Mouse (Mus musculus): ENCODE results near the gene Gm5678. TPM values are rescaled to one million over a fixed set of nuclear protein-coding genes. Genes with fewer than 3 reads are reported as not detected.
"Not testable (repeated sequence)": the region's sequence is repeated elsewhere in the genome, so short reads cannot be mapped to it uniquely, and the experiment has no call there.

The Gm5678 gene
- polyA plus RNA-seq, 1 experiment from 2014 or later: not detected

DNA sequence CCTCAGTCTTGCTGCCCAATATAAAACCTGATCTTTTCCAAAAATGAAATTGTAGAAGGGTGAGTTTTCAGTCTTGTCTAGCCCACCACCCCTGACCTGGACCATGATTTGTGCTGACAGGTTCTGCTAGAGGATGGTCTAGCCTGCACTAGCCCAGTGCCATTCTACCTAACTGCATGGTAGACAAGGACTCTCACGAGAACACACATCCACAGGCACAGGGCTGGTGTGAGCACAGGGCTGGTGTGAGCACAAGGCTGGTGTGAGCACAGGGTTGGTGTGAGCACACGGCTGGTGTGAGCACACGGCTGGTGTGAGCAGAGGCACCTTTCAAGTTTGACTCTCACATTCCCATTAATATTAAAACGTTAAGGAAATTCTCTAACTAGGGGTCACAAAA, 3.2 kb upstream of the Gm5678 start:
- Histone ChIP-seq H3K4me2 (ENCODE audit: low read depth, low read length) (no peak overlapping the region), H3K9ac (ENCODE audit: low read depth, low read length) (no peak overlapping the region), H3K27me3 (replicated peaks; ENCODE audit: control insufficient read depth, insufficient read depth, low read length) (no peaks in the 10 kb centered on the region), H3K9me3 (ENCODE audit: control insufficient read depth, low read length) (no peaks in the 10 kb centered on the region), H3K4me3 (ENCODE audit: low read length) (no peak overlapping the region), H3K36me3 (ENCODE audit: control insufficient read depth, insufficient read depth, low read length) (no peaks in the 10 kb centered on the region), H3K27ac (ENCODE audit: low read length) (no peak overlapping the region), H3K4me1 (ENCODE audit: control insufficient read depth, insufficient read depth, low read length) (no peaks in the 10 kb centered on the region)
- ATAC-seq: no peak
- WGBS: 80% methylated on average over 4 of the region's 4 CpGs

DNA sequence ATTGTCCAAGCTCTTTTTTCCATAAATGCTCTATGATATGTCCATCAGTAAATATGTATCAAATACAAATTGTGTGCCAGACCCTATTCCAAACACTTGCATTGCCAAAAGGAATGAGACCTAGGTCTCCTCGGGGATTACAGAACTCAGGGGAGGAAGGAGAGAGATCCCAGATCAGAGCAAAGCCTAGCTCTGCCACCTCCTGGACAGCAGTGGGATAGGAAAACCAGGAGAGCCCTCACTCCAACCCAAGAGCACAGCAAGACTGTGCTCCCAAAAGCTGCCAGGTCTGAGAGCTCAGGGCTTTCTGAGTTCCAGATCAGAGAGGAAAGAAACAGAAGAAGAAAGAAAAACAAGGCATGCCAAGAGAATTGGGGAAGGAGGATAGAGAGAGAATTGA, 1.2 kb upstream of the Gm5678 start:
- no peaks in the 10 kb centered on the region for H3K9me3 ChIP-seq (ENCODE audit: control insufficient read depth, low read length)
- no peak overlapping the region for H3K9ac ChIP-seq (ENCODE audit: low read depth, low read length)
- 19% methylated on average over 1 of the region's 1 CpGs for WGBS
- H3K27me3 ChIP-seq (replicated peaks; ENCODE audit: control insufficient read depth, insufficient read depth, low read length): no peaks in the 10 kb centered on the region
- H3K4me1 ChIP-seq (ENCODE audit: control insufficient read depth, insufficient read depth, low read length): no peaks in the 10 kb centered on the region
- H3K27ac ChIP-seq (ENCODE audit: low read length): no peak overlapping the region
- no peak overlapping the region for H3K4me3 ChIP-seq (ENCODE audit: low read length)
- H3K36me3 ChIP-seq (ENCODE audit: control insufficient read depth, insufficient read depth, low read length): no peaks in the 10 kb centered on the region
- no peak overlapping the region for H3K4me2 ChIP-seq (ENCODE audit: low read depth, low read length)
- ATAC-seq: no peak

DNA sequence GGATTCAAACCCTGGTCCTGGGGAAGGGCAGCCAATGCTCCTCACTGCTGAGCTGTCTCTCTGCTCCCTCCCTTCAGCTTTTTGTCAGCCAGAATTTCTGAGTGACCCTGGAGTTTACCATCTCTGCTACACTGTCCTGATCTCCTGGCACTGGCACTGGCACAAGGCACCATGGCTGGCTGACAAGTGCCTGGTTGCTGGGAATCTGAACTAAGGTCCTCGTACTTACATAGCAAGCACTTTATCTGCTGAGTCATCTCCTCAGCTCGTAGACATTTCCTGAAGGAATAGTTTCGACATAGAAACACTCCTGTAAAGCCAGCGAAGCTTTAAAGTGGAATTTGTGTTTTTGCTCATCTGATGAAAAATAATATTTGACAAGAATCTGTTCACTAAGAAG, 16.1 kb downstream of the Gm5678 start:
- WGBS: 58% methylated on average over 4 of the region's 4 CpGs
- Histone ChIP-seq H3K4me1 (ENCODE audit: control insufficient read depth, insufficient read depth, low read length) (no peaks in the 10 kb centered on the region), H3K27me3 (replicated peaks; ENCODE audit: control insufficient read depth, insufficient read depth, low read length) (no peaks in the 10 kb centered on the region), H3K9me3 (ENCODE audit: control insufficient read depth, low read length) (no peaks in the 10 kb centered on the region), H3K4me3 (ENCODE audit: low read length) (no peak overlapping the region), H3K4me2 (ENCODE audit: low read depth, low read length) (no peak overlapping the region), H3K9ac (ENCODE audit: low read depth, low read length) (no peak overlapping the region), H3K27ac (ENCODE audit: low read length) (no peak overlapping the region), H3K36me3 (ENCODE audit: control insufficient read depth, insufficient read depth, low read length) (no peaks in the 10 kb centered on the region)
- no peak for ATAC-seq

DNA sequence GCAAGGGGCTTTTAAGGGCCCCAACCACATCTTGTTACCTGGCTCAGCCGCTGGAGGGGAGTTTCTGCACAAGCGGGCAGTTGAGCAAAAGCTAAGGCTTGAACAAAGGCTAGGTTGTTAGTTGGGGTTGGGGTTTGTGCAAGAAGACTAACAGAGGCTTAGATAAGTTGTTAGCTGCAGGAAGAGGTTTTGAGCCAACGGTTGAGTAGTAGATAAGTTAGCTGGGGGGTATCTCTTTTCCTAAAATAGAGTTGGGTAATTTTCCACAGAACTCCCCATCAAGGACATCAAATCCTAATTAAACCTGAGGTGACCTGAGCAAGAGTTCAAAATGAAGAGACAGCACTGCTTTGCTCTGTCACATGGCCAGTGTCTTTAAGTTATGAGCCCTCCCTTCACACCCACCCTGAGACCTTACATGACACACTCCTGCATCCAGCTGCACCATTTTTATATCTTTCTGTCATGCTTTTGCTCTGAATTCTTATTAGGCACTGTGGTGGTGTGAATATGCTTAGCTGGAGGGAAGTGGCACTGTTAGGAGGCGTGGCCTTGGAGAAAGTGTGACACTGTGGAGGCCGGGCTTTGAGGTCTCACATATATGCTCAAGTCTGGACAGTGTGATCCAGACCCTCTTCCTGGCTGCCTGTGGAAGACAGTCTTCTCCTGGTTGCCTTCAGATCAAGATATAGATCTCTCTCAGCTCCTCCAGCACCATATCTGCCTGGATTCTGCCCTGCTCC, 20.7 kb downstream of the Gm5678 start:
- ATAC-seq: no peak
- no peak overlapping the region for H3K9ac ChIP-seq (ENCODE audit: low read depth, low read length)
- H3K27ac ChIP-seq (ENCODE audit: low read length): no peak overlapping the region
- WGBS: 81% methylated on average over 5 of the region's 5 CpGs
- H3K4me1 ChIP-seq (ENCODE audit: control insufficient read depth, insufficient read depth, low read length): no peaks in the 10 kb centered on the region
- no peak overlapping the region for H3K4me2 ChIP-seq (ENCODE audit: low read depth, low read length)
- H3K9me3 ChIP-seq (ENCODE audit: control insufficient read depth, low read length): no peaks in the 10 kb centered on the region
- no peaks in the 10 kb centered on the region for H3K36me3 ChIP-seq (ENCODE audit: control insufficient read depth, insufficient read depth, low read length)
- H3K27me3 ChIP-seq (replicated peaks; ENCODE audit: control insufficient read depth, insufficient read depth, low read length): no peaks in the 10 kb centered on the region
- H3K4me3 ChIP-seq (ENCODE audit: low read length): no peak overlapping the region

DNA sequence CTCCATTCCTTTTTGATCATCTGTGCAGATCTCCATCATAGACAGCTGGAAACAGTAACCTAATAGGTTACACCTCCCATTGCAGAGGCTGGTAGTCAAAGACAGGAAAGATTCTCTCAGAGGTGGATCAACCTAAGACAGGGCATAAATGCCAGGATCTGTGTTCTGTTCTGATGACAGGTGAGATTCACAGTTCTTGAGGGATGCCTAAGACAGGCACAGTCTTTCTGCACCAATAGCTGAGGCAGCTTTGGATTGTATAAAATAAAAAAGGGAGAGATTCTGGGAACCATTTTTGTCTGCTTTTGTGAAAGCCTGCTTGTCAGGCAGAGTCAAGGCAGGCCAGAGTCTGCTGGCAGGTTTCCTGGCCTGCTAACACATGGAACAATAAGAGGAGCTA, 40.1 kb downstream of the Gm5678 start:
- no peaks in the 10 kb centered on the region for H3K4me1 ChIP-seq (ENCODE audit: control insufficient read depth, insufficient read depth, low read length)
- no peaks in the 10 kb centered on the region for H3K27me3 ChIP-seq (replicated peaks; ENCODE audit: control insufficient read depth, insufficient read depth, low read length)
- H3K9ac ChIP-seq (ENCODE audit: low read depth, low read length): no peak overlapping the region
- no peaks in the 10 kb centered on the region; the same call in 1 of the 2 replicates for H3K9me3 ChIP-seq (ENCODE audit: control insufficient read depth, low read length)
- H3K4me2 ChIP-seq (ENCODE audit: low read depth, low read length): no peak overlapping the region
- no peak overlapping the region for H3K4me3 ChIP-seq (ENCODE audit: low read length)
- no peaks in the 10 kb centered on the region for H3K36me3 ChIP-seq (ENCODE audit: control insufficient read depth, insufficient read depth, low read length)
- no peak overlapping the region for H3K27ac ChIP-seq (ENCODE audit: low read length)
- ATAC-seq: no peak

DNA sequence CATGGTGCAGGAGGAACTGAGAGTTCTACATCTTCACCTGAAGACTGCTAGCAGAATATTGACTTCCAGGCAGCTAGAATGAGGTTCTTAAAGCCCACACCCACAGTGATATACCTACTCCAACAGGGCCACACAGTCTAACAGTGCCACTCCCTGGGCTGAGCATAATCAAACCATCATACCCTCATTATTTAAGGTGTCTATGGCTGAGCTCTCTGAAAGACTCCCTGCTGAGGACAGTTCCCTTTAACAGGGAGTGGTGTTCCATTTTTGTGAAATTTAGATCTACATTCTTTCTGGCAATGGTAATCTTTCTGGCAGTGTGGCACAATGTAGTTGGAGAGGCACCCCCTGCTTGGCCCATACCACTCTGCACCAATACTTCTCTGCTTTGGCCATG, 41.6 kb downstream of the Gm5678 start:
- no peaks in the 10 kb centered on the region for H3K27me3 ChIP-seq (replicated peaks; ENCODE audit: control insufficient read depth, insufficient read depth, low read length)

DNA sequence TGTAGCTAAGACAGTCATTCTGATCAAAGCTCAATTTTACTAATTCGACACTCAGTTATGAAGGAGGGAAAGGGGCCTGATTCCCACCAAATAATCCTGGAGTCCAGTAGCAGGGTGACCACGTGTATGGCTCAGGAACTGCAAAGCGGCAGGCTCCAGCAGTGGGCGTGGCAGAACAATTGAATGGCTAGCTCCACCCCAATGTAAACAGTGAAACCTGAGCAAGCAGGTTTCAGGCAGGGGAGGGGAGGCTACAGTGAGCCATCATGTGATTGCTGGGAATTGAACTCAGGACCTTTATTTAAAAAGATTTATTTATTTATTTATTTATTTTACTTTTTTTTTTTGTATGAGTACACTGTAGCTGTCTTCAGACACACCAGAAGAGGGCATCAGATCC, 42.6 kb downstream of the Gm5678 start:
- H3K4me1 ChIP-seq (ENCODE audit: control insufficient read depth, insufficient read depth, low read length); H3K9ac ChIP-seq (ENCODE audit: low read depth, low read length); H3K36me3 ChIP-seq (ENCODE audit: control insufficient read depth, insufficient read depth, low read length); H3K27ac ChIP-seq (ENCODE audit: low read length); H3K4me3 ChIP-seq (ENCODE audit: low read length); H3K27me3 ChIP-seq (replicated peaks; ENCODE audit: control insufficient read depth, insufficient read depth, low read length); H3K4me2 ChIP-seq (ENCODE audit: low read depth, low read length); H3K9me3 ChIP-seq (ENCODE audit: control insufficient read depth, low read length); ATAC-seq: not testable (repeated sequence)
- WGBS: 29% methylated on average over 4 of the region's 4 CpGs

More for the DNA sequence above, 41.6 kb downstream of the Gm5678 start:
- Histone ChIP-seq H3K4me2 (ENCODE audit: low read depth, low read length) (no peak overlapping the region), H3K4me3 (ENCODE audit: low read length) (no peak overlapping the region), H3K9me3 (ENCODE audit: control insufficient read depth, low read length) (no peaks in the 10 kb centered on the region; the same call in 1 of the 2 replicates), H3K4me1 (ENCODE audit: control insufficient read depth, insufficient read depth, low read length) (no peaks in the 10 kb centered on the region), H3K27ac (ENCODE audit: low read length) (no peak overlapping the region), H3K36me3 (ENCODE audit: control insufficient read depth, insufficient read depth, low read length) (no peaks in the 10 kb centered on the region), H3K9ac (ENCODE audit: low read depth, low read length) (no peak overlapping the region)
- no peak for ATAC-seq

DNA sequence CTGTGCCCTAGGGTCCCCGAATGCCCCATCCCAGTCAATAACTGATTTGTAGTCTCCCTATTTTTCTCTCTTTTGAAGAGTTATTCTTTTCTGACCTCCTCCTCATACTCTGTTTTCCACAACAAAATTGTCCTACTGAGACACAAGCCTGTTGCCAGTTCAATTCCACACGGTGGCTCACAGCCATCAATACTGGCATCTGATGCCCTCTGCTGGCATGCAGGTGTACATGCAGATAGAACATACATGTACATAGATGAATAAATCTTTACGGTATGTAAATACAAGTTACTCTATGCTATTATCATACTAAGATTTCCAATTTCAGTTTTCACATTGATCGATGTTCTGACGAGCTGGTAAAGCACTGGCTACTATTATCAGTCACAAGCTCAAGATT, 43.2 kb downstream of the Gm5678 start:
- WGBS: 93% methylated on average over 5 of the region's 5 CpGs

DNA sequence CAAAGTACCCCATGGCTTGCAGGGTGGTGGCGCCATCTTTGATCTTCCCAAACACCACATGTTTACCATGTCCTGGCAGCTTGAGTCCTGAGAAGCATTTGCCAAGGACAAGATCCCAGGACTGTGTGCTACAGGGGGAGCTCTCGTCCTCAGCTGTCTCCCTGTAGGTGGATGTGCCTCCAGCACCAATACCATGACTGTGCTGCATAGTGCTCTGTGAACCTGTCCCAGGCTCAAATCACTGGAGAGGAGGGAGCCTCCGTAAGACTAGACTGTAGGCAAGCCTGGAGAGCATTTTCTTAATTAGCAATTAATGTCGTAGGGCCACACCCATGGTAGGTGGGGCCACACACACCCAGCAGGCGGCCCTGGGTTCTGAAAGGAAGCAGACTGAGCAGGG, 48.5 kb downstream of the Gm5678 start:
- Histone ChIP-seq H3K36me3 (ENCODE audit: control insufficient read depth, insufficient read depth, low read length) (no peaks in the 10 kb centered on the region), H3K27me3 (replicated peaks; ENCODE audit: control insufficient read depth, insufficient read depth, low read length) (no peaks in the 10 kb centered on the region), H3K27ac (ENCODE audit: low read length) (no peak overlapping the region), H3K4me1 (ENCODE audit: control insufficient read depth, insufficient read depth, low read length) (no peaks in the 10 kb centered on the region), H3K4me2 (ENCODE audit: low read depth, low read length) (no peak overlapping the region), H3K4me3 (ENCODE audit: low read length) (no peak overlapping the region), H3K9me3 (ENCODE audit: control insufficient read depth, low read length) (no peaks in the 10 kb centered on the region), H3K9ac (ENCODE audit: low read depth, low read length) (no peak overlapping the region)
- ATAC-seq: no peak
- WGBS: 81% methylated on average over 5 of the region's 5 CpGs

More for the DNA sequence above, 43.2 kb downstream of the Gm5678 start:
- Histone ChIP-seq H3K4me1 (ENCODE audit: control insufficient read depth, insufficient read depth, low read length) (no peaks in the 10 kb centered on the region), H3K9ac (ENCODE audit: low read depth, low read length) (no peak overlapping the region), H3K36me3 (ENCODE audit: control insufficient read depth, insufficient read depth, low read length) (no peaks in the 10 kb centered on the region), H3K27ac (ENCODE audit: low read length) (no peak overlapping the region), H3K4me2 (ENCODE audit: low read depth, low read length) (no peak overlapping the region), H3K4me3 (ENCODE audit: low read length) (no peak overlapping the region), H3K9me3 (ENCODE audit: control insufficient read depth, low read length) (no peaks in the 10 kb centered on the region; the same call in 1 of the 2 replicates), H3K27me3 (replicated peaks; ENCODE audit: control insufficient read depth, insufficient read depth, low read length) (no peaks in the 10 kb centered on the region)
- ATAC-seq: no peak

DNA sequence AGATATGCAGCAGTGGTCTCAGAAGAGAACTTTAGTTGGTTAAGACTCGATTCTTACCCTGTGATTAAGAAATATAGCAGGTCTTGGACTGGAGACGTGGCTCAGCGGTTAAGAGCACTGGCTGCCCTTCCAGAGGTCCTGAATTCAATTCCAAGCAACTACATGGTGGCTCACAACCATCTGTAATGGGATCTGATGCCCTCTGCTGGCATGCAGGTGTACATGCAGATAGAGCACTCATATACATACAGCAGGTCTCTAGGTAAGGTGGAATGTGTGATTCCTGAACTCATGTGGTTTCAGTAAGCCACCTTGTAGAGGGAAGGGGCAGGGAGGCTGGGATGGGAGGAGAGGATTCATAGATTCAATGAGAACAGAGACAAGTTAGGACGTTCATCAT, 50.3 kb downstream of the Gm5678 start:
- no peak overlapping the region for H3K4me3 ChIP-seq (ENCODE audit: low read length)
- H3K4me2 ChIP-seq (ENCODE audit: low read depth, low read length): no peak overlapping the region
- no peaks in the 10 kb centered on the region for H3K9me3 ChIP-seq (ENCODE audit: control insufficient read depth, low read length)
- 82% methylated on average over 4 of the region's 4 CpGs for WGBS
- no peak overlapping the region for H3K9ac ChIP-seq (ENCODE audit: low read depth, low read length)
- ATAC-seq: no peak
- no peaks in the 10 kb centered on the region for H3K36me3 ChIP-seq (ENCODE audit: control insufficient read depth, insufficient read depth, low read length)
- no peak overlapping the region for H3K27ac ChIP-seq (ENCODE audit: low read length)
- H3K27me3 ChIP-seq (replicated peaks; ENCODE audit: control insufficient read depth, insufficient read depth, low read length): peaks cover 8% of the 10 kb centered on the region
- peaks cover 10% of the 10 kb centered on the region for H3K4me1 ChIP-seq (ENCODE audit: control insufficient read depth, insufficient read depth, low read length)
